Mouse (Mus musculus) C2C12 (cell line): ENCODE data around the gene Gm867.

ENCODE experiments used
- CEBPB ChIP-seq: IDR thresholded peaks from one replicate; pipeline ENCODE4 v1.6.1; 2011; ENCODE audit warnings: low read depth, mild to moderate bottlenecking, control low read depth, moderate library complexity
- CTCF ChIP-seq: IDR thresholded peaks from one replicate; pipeline ENCODE4 v1.5.1; 2011; ENCODE audit not compliant: control insufficient read depth, insufficient read depth, insufficient read length
- MAX ChIP-seq: IDR thresholded peaks from one replicate; pipeline ENCODE4 v1.6.1; 2011; ENCODE audit warnings: mild to moderate bottlenecking, control low read depth
- MYOD1 ChIP-seq: IDR thresholded peaks from one replicate; pipeline ENCODE4 v1.6.1; 2011; ENCODE audit warnings: low read depth; ENCODE audit not compliant: control insufficient read depth, insufficient read length
- MYOG ChIP-seq: IDR thresholded peaks from one replicate; pipeline ENCODE4 v1.6.1; 2011; ENCODE audit not compliant: control insufficient read depth, insufficient read length; ENCODE audit errors: extremely low read depth

- TF ChIP-seq CEBPB (no peak), CTCF (no peak), MYOD1 (no peak), MYOG (no peak), MAX (no peak)
Observed at GRCm38 (mm10) chr10:75940520-75940919, at the start of gene Gm867.
